Mouse (Mus musculus) limb, embryonic 13.5 days (tissue): ENCODE results near the gene Nck1. TPM values are rescaled to one million over a fixed set of nuclear protein-coding genes. Genes with fewer than 3 reads are reported as not detected.

Experiments
- ATAC-seq: fragments of 200-750 bp; cut with Nextera tagmentation; 2 replicates; pipeline ENCODE4 v1.8.0; 2017; ENCODE audit warnings: low read depth, moderate number of reproducible peaks, moderate TSS enrichment; ENCODE audit not compliant: low FRiP score
- H3K27ac ChIP-seq: fragments of 300-500 bp; sonication (generic); 2 replicates; pipeline ENCODE4 v1.5.1; 2015; ENCODE audit warnings: inconsistent platforms, mild to moderate bottlenecking, moderate library complexity
- H3K27me3 ChIP-seq: fragments of 300-500 bp; sonication (generic); 2 replicates; pipeline ENCODE4 v1.6.1; 2015; ENCODE audit warnings: mild to moderate bottlenecking, inconsistent platforms
- H3K36me3 ChIP-seq: fragments of 300-500 bp; sonication (generic); 2 replicates; pipeline ENCODE4 v1.6.1; 2015; ENCODE audit warnings: inconsistent platforms, mild to moderate bottlenecking, moderate library complexity
- H3K4me1 ChIP-seq: fragments of 300-500 bp; sonication (generic); 2 replicates; pipeline ENCODE4 v1.6.1; 2015; ENCODE audit warnings: inconsistent platforms
- H3K4me2 ChIP-seq: fragments of 300-500 bp; sonication (generic); replicated peaks from 2 replicates; pipeline ENCODE4 v1.6.1; 2015; ENCODE audit warnings: inconsistent platforms, mild to moderate bottlenecking, moderate library complexity
- H3K4me3 ChIP-seq: fragments of 300-500 bp; sonication (generic); 2 replicates; pipeline ENCODE4 v1.5.1; 2015; ENCODE audit warnings: moderate library complexity, mild to moderate bottlenecking, inconsistent platforms
- H3K9ac ChIP-seq: fragments of 300-500 bp; sonication (generic); 2 replicates; pipeline ENCODE4 v1.6.1; 2015; ENCODE audit warnings: mild to moderate bottlenecking, inconsistent platforms
- H3K9me3 ChIP-seq: fragments of 300-500 bp; sonication (generic); 2 replicates; pipeline ENCODE4 v1.6.1; 2016; ENCODE audit warnings: inconsistent platforms
- WGBS: fragments of 180-500 bp; shearing (Covaris S2); methylation state at CpG from one replicate; pipeline ENCODE4 v1.1.7; 2015; 5-methylcytosine and 5-hydroxymethylcytosine counted together
- polyA plus RNA-seq: library from polyadenylated mRNA; unstranded; fragments of >200 nt; fragmentation: Nextera tagmentation; extraction: Ambion mirVana; gene quantifications from 2 replicates; pipeline ENCODE4 v1.2.1, GENCODE M21; 2015

Gene Nck1
- polyA plus RNA-seq = 74.4 and 76.5 TPM in 2 replicates

DNA sequence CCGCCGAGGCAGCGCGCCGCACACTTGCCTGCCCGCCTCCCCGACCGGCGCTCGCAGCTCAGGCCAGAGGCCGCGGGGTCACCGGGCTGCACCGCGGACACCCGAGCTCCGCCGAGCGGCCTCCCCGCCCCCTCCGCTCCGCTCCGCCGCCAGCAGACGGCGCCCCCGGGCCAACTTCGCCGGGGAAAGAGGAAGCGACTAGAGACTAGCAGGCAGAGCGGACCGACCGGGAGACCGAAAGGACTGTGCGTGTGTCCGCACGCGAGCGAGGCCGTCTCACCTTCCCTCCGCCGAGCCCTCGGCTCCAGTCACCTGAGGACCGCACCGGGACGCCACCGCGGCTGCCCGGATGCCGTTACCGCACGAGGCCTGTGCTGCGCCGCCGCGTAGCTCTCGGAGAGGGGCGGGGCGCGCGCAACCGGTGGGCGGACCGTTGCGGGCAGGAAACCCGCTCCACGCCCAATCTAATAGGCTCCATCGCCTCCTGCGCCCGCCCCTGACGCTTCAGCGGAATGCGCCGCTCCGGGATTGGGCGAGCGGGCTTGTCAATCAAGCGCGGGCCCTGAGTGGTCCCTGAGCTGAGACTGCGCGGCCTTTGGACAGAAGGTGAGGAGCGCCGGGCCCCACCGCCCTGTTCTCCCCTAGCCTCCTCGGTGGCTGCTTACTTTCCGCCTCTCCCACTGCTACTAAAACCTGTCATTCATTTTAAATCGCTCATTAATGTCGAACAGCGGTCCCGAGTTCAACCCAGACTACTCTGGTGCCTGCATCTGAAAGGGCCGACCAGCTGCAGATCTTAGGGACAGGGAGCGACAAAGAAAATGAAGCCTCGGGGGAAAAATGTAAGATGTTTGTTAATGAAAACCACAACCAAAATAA lies at the start of gene Nck1:
Nck1 (minus strand) TSS at position 420 of the 879 bp plus-strand sequence.
- peak within 1 kb of the TSS; percentile 95 for H3K4me3 ChIP-seq
- peak within 1 kb of the TSS; percentile 93 for H3K27ac ChIP-seq
- H3K4me2 ChIP-seq = peak within 1 kb of the TSS; percentile 80
- H3K4me1 ChIP-seq = peaks cover 21% of the 10 kb centered on the region
- H3K9me3 ChIP-seq = peaks cover 9% of the 10 kb centered on the region; the same call in 1 of the 2 replicates
- ATAC-seq = peak; percentile 99
- WGBS = under 1% methylated on average over 81 of the region's 93 CpGs
- no peaks in the 10 kb centered on the region for H3K27me3 ChIP-seq
- H3K9ac ChIP-seq = peak within 1 kb of the TSS; percentile 93
- H3K36me3 ChIP-seq = peaks cover 8% of the 10 kb centered on the region

DNA sequence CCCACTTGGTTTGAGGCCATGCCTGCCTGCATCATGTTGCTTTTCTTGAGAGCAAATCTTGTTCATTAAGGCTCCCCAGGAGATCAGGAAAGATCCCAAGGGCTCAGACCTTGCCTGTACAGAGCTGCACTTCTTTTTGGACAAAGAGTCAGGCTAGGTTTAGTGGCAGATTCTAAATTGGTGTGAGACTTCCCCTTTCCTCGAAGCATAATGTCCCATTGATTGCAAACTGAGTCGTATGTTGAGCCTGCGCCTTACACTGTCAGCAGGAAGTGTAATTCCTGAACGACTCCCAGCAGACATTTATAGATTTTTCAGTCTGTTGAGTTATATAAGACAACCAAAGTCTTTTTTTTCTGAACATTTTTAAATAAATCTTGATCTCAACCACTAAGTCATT lies 44.5 kb upstream of the Nck1 start:
- H3K4me1 ChIP-seq = 0 out of 2 replicates have a peak, but pooled peaks cover 3% of the 10 kb centered on the region
- no peak for ATAC-seq
- WGBS = 60% methylated on average over 4 of the region's 4 CpGs

DNA sequence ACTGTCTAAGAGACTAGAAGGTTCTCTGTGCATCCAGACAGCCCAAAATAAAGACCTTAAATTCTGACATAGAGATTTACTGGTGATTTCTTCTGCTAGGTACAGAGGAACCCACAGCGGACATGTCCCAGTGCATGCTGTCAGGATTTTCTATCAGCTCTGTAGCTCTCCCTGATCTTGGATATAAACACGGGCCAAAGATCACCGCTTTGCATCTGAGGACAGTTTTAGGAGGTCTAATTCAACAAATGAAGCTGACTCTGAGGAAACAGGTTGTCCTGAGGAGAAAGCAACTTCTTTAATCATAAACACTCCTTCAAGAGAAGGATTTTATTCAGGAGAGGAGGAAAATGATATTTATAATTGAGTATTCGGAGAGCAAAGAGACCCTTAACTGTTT lies 38.1 kb upstream of the Nck1 start:
- Histone ChIP-seq H3K4me2 (no peak overlapping the region), H3K9ac (no peak overlapping the region), H3K27ac (no peak overlapping the region), H3K27me3 (no peaks in the 10 kb centered on the region), H3K36me3 (no peaks in the 10 kb centered on the region), H3K4me3 (no peak overlapping the region), H3K4me1 (peaks cover 14% of the 10 kb centered on the region), H3K9me3 (no peaks in the 10 kb centered on the region)
- ATAC-seq = no peak
- 80% methylated on average over 4 of the region's 4 CpGs for WGBS

More for the DNA sequence above, 44.5 kb upstream of the Nck1 start:
- H3K36me3 ChIP-seq = no peaks in the 10 kb centered on the region
- no peak overlapping the region for H3K9ac ChIP-seq
- no peaks in the 10 kb centered on the region; the same call in 1 of the 2 replicates for H3K9me3 ChIP-seq
- H3K4me3 ChIP-seq = no peak overlapping the region
- no peaks in the 10 kb centered on the region for H3K27me3 ChIP-seq
- no peak overlapping the region for H3K4me2 ChIP-seq
- no peak overlapping the region for H3K27ac ChIP-seq

DNA sequence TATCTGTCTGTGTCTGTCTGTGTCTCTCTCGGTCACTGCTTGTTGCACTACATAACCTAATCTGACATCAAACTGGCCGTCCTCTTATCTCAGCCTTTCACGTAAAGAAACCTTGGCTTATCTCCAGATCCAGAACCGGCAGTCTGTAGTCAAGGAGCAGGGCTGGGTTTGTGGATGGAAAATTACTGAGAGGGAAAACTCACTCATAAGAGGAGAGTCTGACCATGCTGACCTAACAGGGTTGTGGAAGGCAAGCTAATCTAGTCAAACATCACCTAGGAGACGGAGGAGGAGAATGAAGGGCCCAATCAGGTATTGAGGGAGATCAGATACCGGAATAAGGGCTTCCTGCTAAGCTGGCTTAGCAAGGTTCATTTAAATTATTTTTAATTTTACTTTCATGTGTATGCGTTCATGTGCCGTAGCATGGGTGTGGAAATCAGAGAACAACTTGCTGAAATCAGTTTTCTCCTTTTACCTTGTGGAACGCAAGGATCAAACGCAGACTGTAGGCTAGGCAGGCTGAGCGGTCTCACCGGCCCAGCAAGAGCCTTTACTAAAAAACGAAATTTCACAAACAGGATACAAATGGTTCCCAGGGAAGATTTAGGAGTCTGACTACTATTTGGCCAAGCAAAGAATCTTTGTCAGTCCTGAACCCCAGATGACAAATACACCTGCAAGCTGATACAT lies 37.1 kb upstream of the Nck1 start:
- Histone ChIP-seq H3K27me3 (no peaks in the 10 kb centered on the region), H3K9ac (no peak overlapping the region), H3K4me2 (no peak overlapping the region), H3K4me3 (no peak overlapping the region), H3K27ac (no peak overlapping the region), H3K9me3 (no peaks in the 10 kb centered on the region), H3K4me1 (peaks cover 14% of the 10 kb centered on the region), H3K36me3 (no peaks in the 10 kb centered on the region)
- 69% methylated on average over 13 of the region's 13 CpGs for WGBS
- no peak for ATAC-seq

DNA sequence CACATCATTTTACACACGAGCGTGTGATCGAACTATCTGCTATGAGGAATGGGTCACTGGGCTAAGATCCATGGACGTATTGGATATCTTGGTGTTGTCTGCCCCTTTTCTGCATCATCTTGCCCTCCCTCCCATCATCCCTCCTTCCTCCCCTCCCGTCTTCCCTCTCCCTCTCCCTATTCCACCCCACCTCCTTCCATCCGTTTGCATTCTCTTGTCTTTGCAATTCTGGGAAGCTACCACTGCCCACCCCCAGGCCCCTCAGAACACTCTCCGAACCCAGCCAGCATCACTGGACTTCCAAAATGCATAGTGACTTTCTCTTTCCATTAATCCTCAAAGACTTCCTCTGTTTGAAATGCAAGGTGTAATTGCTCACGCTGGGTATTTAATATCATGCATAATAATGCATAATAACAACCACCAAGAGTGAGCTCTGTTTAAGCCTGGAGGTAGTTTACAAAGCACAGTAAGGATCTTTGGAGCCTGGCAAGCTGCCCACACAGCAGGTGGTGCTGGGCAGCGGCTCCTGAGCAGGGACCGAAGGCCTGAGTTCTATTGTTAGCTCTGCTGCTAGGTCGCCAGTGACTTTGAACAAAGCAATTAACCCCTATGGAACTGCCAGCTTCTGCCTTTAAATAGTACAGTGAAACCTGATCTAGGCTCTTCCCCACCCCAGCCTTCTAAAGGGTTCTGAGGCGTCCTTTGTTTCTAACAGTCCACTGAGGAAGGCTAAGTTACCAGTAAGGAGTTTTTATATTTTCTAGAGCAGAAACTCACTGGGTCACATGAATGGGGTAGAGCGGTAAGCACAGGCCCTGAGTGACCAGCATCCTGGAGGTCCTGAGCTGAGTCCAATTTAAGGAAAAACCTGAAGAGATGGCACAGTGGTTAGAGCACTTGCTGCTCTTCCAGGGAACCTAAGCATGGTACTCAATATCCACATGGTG lies 35.9 kb upstream of the Nck1 start:
- H3K9ac ChIP-seq = no peak overlapping the region
- H3K27ac ChIP-seq = no peak overlapping the region
- H3K4me3 ChIP-seq = no peak overlapping the region
- 0 out of 2 replicates have a peak overlapping the region, but pooled peaks have one; percentile 9 for H3K4me2 ChIP-seq
- peaks cover 14% of the 10 kb centered on the region for H3K4me1 ChIP-seq
- ATAC-seq = peak; percentile 73
- no peaks in the 10 kb centered on the region for H3K9me3 ChIP-seq
- H3K27me3 ChIP-seq = no peaks in the 10 kb centered on the region
- H3K36me3 ChIP-seq = no peaks in the 10 kb centered on the region
- WGBS = 40% methylated on average over 13 of the region's 13 CpGs

DNA sequence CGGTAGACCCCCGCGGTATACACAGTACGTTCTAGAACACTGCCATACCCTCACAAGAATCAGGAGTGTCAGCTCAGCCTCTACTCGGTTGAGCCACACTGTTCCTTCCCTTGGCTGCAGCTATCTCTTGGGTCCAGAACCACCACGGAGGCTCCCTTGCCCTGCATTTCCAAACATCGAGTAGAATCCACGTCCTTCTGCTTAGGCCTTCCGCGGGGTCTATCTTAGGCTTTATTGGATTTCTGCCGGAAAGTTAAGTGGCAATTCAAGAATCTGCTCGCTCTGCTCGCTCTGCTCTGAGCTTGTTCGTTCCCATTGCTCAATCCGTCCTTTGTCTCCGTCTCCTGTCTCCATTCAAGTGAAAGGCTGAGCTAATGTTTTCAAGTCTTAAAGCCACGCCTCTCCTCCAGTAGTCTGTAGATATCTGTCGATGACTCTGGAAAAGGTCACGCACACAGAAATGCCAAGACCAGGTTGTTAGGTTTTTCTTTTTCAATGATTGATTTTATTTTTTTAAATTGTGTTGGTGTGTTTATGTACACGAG lies 34.3 kb upstream of the Nck1 start:
- 76% methylated on average over 20 of the region's 20 CpGs for WGBS
- H3K4me2 ChIP-seq = no peak overlapping the region
- no peak for ATAC-seq
- H3K4me3 ChIP-seq = no peak overlapping the region
- H3K36me3 ChIP-seq = no peaks in the 10 kb centered on the region
- no peaks in the 10 kb centered on the region for H3K9me3 ChIP-seq
- peaks cover 14% of the 10 kb centered on the region for H3K4me1 ChIP-seq
- H3K9ac ChIP-seq = no peak overlapping the region
- no peaks in the 10 kb centered on the region for H3K27me3 ChIP-seq
- no peak overlapping the region for H3K27ac ChIP-seq

DNA sequence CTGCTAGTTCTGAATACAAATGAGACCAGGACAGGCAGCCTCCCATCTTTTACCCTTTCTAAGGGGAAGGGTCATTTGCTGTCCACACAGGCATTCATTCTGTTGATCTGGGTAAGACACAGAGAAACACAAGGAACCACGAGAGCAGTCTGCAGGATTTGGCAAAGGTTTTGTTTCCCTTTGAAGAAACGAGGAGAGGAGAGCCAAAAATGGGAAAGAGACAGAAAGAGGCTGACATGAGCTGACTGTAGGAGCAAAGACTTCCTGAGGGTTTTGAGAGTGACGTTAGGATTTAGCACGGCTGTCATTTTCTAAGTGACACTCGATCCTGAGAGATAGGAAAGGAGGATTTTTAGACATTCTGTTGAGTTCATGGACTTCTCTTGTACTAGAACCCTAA lies 28.0 kb upstream of the Nck1 start:
- no peak for ATAC-seq
- no peak overlapping the region for H3K4me3 ChIP-seq
- peaks cover 9% of the 10 kb centered on the region; the same call in 1 of the 2 replicates for H3K4me1 ChIP-seq
- no peaks in the 10 kb centered on the region for H3K36me3 ChIP-seq
- H3K9me3 ChIP-seq = no peaks in the 10 kb centered on the region
- H3K27ac ChIP-seq = no peak overlapping the region
- no peak overlapping the region for H3K4me2 ChIP-seq
- WGBS = 65% methylated on average over 5 of the region's 5 CpGs
- no peak overlapping the region for H3K9ac ChIP-seq
- peaks cover 40% of the 10 kb centered on the region for H3K27me3 ChIP-seq

DNA sequence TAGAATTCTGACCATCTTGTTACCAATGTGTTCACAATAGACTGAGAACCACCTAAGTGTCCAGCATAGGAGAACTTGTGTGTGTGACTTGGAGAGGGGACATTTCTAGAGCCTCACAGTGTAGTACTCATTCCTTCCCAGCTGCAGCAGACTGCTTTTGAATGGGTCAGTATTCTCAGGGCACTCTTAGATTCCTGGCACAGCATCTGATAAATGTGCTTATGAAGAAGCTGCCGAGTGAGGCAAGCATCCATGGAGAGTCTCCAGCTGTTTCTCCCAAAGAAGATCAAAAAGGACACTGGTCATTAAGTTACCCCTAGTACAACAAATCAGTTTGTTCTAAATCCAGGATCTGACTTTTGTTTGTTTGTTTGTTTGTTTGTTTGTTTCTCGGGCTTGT lies 27.4 kb upstream of the Nck1 start:
- no peak overlapping the region for H3K4me3 ChIP-seq
- H3K9ac ChIP-seq = no peak overlapping the region
- no peak overlapping the region for H3K27ac ChIP-seq
- H3K4me1 ChIP-seq = peaks cover 9% of the 10 kb centered on the region; the same call in 1 of the 2 replicates
- WGBS = 78% methylated on average over 2 of the region's 2 CpGs
- peaks cover 47% of the 10 kb centered on the region for H3K27me3 ChIP-seq
- H3K36me3 ChIP-seq = no peaks in the 10 kb centered on the region
- no peak for ATAC-seq
- H3K4me2 ChIP-seq = no peak overlapping the region
- no peaks in the 10 kb centered on the region for H3K9me3 ChIP-seq

DNA sequence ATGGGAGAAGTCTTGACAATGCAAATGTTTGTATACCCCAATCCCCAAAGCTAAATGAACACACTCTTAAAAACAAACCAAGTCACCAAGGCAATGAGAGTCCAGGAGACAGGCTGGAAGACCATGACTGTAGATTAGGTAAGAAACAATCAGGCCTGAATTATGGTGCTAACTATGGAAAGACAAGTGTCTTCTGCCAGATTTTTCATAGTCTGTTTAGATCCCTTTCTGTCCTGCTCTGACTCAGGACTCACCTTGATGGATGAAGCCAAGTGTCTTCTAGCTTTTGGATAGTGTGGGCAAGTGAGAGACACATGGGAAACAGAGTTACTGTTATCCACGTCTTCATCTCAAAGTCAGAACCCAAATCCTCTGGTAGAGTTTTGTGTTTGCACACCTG lies 25.6 kb upstream of the Nck1 start:
- Histone ChIP-seq H3K9me3 (no peaks in the 10 kb centered on the region), H3K27me3 (peaks cover 53% of the 10 kb centered on the region), H3K27ac (no peak overlapping the region), H3K4me2 (peak overlapping the region; percentile 90), H3K4me1 (peaks cover 9% of the 10 kb centered on the region; the same call in 1 of the 2 replicates), H3K9ac (no peak overlapping the region), H3K36me3 (no peaks in the 10 kb centered on the region), H3K4me3 (peak overlapping the region; percentile 65)
- no peak for ATAC-seq
- WGBS = 89% methylated on average over 1 of the region's 1 CpGs

DNA sequence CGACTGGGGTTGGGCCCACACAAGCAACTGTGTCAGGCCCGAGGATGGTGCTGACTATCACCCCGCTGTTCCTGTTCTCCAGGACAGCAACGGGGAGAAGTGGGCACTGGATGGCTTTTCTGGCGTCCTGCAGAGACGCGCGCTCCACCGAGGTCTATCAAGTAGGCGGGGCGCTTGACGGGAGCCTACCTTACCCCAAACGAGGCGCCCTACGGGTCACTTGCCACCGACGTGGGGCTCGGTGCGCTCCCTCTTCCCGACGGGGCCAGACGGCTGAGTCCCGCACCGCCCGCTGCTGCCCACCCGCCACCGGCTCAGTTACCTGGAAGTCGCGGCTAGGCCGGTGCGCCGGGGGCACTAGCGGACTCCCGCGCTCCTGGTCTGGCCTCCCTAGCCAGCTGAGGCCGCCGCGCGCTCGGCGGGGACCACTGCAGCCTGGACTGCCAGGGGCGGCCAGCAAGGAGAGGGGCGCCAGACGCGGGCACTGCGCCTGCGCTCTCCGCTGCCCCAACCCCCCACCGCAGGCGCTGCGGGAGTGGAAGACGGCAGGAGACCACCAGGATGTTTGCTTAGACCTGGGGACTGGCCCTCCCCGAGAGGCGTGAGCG lies 24.8 kb upstream of the Nck1 start, which contains the start of gene Slc35g2:
Slc35g2 (minus strand) TSS at position 465 of the 608 bp plus-strand sequence.
- peak within 1 kb of the TSS; percentile 70 for H3K9ac ChIP-seq
- peaks cover 9% of the 10 kb centered on the region; the same call in 1 of the 2 replicates for H3K4me1 ChIP-seq
- peaks cover 57% of the 10 kb centered on the region for H3K27me3 ChIP-seq
- no peaks in the 10 kb centered on the region for H3K9me3 ChIP-seq
- H3K4me2 ChIP-seq = peak within 1 kb of the TSS; percentile 90
- peak within 1 kb of the TSS; percentile 65 for H3K4me3 ChIP-seq
- no peak within 1 kb of the TSS for H3K27ac ChIP-seq
- no peaks in the 10 kb centered on the region for H3K36me3 ChIP-seq
- WGBS = under 1% methylated on average over 43 of the region's 55 CpGs
- ATAC-seq = peak; percentile 80
